Mouse (Mus musculus): Measurements from ENCODE around the gene Sap30l. TPM values are rescaled to one million over a fixed set of nuclear protein-coding genes. Genes with fewer than 3 reads are reported as not detected.

Gene Sap30l
- polyA plus RNA-seq, 1 experiment = 22.5 TPM

DNA sequence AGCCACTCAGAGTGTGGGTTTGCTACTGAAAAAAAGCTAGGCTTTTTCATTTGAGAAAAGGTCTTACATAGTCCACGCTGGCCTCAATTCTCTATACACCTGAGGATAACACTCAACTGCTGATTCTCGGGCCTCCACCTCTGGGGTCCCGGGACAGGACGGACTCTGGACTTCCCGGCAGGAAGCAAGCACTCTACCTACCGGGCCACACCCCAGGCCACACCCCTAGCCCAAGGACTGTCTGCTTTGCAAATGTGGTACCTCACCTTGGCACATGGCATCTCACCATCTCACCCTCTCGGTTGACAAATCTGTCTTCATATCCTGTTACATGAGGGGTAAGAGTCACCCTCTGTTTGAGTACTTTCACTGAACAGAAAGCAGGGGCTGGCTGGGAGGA, 48.9 kb downstream of the Sap30l start:
- Histone ChIP-seq H3K27ac (ENCODE audit: control insufficient read depth, insufficient read depth, low read depth, low read length, poor library complexity) (no peak overlapping the region), H3K4me3 (replicated peaks; ENCODE audit: control insufficient read depth, low read depth, low read length) (no peak overlapping the region), H3K4me1 (ENCODE audit: control insufficient read depth, insufficient read depth, low read length) (no peaks in the 10 kb centered on the region)
- 52% methylated on average over 7 of the region's 7 CpGs for WGBS
- TF ChIP-seq CTCF (IDR thresholded peaks at IDR 0.05; ENCODE audit: control insufficient read depth, insufficient read depth, low read length) = no peak
- TF ChIP-seq POLR2A (IDR thresholded peaks at IDR 0.05; ENCODE audit: borderline replicate concordance, control insufficient read depth, low read depth, low read length) = no peak

DNA sequence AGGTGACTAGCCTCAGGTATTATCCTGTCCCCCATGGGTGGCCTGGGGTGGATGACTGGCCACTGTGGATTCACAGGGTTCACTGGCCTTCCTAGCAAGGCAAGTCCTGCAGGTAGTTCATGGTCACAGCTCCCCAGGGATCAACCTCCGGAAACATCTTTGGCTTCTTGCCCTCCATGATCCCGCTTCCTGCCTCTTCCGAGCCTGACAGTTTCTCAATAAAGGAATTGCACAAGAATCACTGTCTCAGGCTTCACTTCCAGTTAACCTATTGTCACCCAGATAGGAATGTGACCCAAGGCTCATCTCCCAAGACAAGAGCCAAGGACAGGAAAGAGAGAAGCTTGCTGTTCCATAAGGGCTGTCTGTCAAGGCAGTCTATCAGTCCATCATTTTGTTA, 49.5 kb downstream of the Sap30l start:
- Histone ChIP-seq H3K4me3 (replicated peaks; ENCODE audit: control insufficient read depth, low read depth, low read length) (no peak overlapping the region), H3K27ac (ENCODE audit: control insufficient read depth, insufficient read depth, low read depth, low read length, poor library complexity) (no peak overlapping the region), H3K4me1 (ENCODE audit: control insufficient read depth, insufficient read depth, low read length) (no peaks in the 10 kb centered on the region)
- TF ChIP-seq CTCF (IDR thresholded peaks at IDR 0.05; ENCODE audit: control insufficient read depth, insufficient read depth, low read length) (no peak), POLR2A (IDR thresholded peaks at IDR 0.05; ENCODE audit: borderline replicate concordance, control insufficient read depth, low read depth, low read length) (no peak)
- WGBS = 34% methylated on average over 3 of the region's 3 CpGs

- Histone ChIP-seq H3K4me3 (replicated peaks; ENCODE audit: control insufficient read depth, low read depth, low read length) (no peak overlapping the region), H3K27ac (ENCODE audit: control insufficient read depth, insufficient read depth, low read depth, low read length, poor library complexity) (no peak overlapping the region), H3K4me1 (ENCODE audit: control insufficient read depth, insufficient read depth, low read length) (no peaks in the 10 kb centered on the region)
- no peak for TF ChIP-seq POLR2A (IDR thresholded peaks at IDR 0.05; ENCODE audit: borderline replicate concordance, control insufficient read depth, low read depth, low read length)
- no peak for TF ChIP-seq CTCF (IDR thresholded peaks at IDR 0.05; ENCODE audit: control insufficient read depth, insufficient read depth, low read length)
- WGBS = 71% methylated on average over 6 of the region's 6 CpGs
Observed at GRCm38 (mm10) chr11:57853571-57853970, 52.1 kb downstream of the Sap30l start.

DNA sequence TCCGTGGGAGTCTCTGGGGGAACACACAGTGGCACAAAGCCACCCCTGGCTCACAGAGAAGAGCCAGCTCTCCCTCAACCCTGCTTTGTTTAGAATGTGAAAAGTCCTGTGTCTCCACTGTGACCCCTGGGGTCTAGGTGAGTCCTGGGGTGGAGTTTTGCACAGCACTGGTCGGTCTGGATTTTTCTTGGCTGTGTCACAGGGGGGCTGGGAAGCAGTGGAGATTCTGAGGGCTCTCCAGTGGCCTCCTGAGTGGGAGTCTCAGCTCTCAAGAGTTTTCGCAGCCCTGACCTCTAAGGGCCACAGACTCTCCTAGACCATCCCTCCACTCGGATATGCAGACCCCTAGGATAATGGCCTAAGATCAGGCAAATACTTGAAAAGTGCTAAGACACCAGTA, 56.3 kb downstream of the Sap30l start:
- WGBS = 77% methylated on average over 4 of the region's 4 CpGs

More for the DNA sequence above, 56.3 kb downstream of the Sap30l start:
- H3K27ac ChIP-seq (ENCODE audit: control insufficient read depth, insufficient read depth, low read depth, low read length, poor library complexity) = no peak overlapping the region
- no peaks in the 10 kb centered on the region for H3K4me1 ChIP-seq (ENCODE audit: control insufficient read depth, insufficient read depth, low read length)
- no peak for TF ChIP-seq CTCF (IDR thresholded peaks at IDR 0.05; ENCODE audit: control insufficient read depth, insufficient read depth, low read length)
- H3K4me3 ChIP-seq (replicated peaks; ENCODE audit: control insufficient read depth, low read depth, low read length) = no peak overlapping the region

Other genes starting within 250 kb of the Sap30l start
- gene Galnt10, start 156.2 kb upstream of the Sap30l start, polyA plus RNA-seq (2011; ENCODE audit: insufficient read depth, insufficient read length, low replicate concordance, missing spikeins) = 16.6 and 18.0 TPM in 2 replicates
- not detected in 2 replicates for gene Hand1, start 31.2 kb downstream of the Sap30l start, polyA plus RNA-seq (2011; ENCODE audit: insufficient read depth, insufficient read length, low replicate concordance, missing spikeins)
- gene Larp1, start 207.4 kb downstream of the Sap30l start, polyA plus RNA-seq (2011; ENCODE audit: insufficient read depth, insufficient read length, low replicate concordance, missing spikeins) = 17.0 and 28.2 TPM in 2 replicates

Measured in bone marrow, adult 2 months (tissue).